Mouse (Mus musculus): ENCODE measurements around the gene Wipf1. TPM values are rescaled to one million over a fixed set of nuclear protein-coding genes. Genes with fewer than 3 reads are reported as not detected.

The Wipf1 gene
- 3.7 and 4.3 TPM in 2 replicates for polyA plus RNA-seq (2015; fragmentation: Nextera tagmentation; extraction: Ambion mirVana)

- H3K9ac ChIP-seq = peak within 1 kb of the TSS; percentile 86
- WGBS = 2% methylated on average over 57 of the region's 66 CpGs
- peak within 1 kb of the TSS; percentile 85 for H3K4me2 ChIP-seq
- no peaks in the 10 kb centered on the region; the same call in 1 of the 2 replicates for H3K27me3 ChIP-seq
- H3K36me3 ChIP-seq = no peaks in the 10 kb centered on the region
- peak within 1 kb of the TSS; percentile 77 for H3K27ac ChIP-seq (replicated peaks)
- peak within 1 kb of the TSS; percentile 68 for H3K4me3 ChIP-seq
- H3K9me3 ChIP-seq = no peaks in the 10 kb centered on the region
- peak; percentile 88 for ATAC-seq (ENCODE audit: low read depth)
- H3K4me1 ChIP-seq (replicated peaks) = peaks cover 21% of the 10 kb centered on the region
These were observed at the start of gene Wipf1 for GRCm38 (mm10) chr2:73529356-73530330. Gene Wipf1 (minus strand): TSS chr2:73529734.

GRCm38 (mm10) chr2:73579168-73579567 lies 49.6 kb upstream of the Wipf1 start:
- H3K36me3 ChIP-seq = no peaks in the 10 kb centered on the region
- H3K27me3 ChIP-seq = peaks cover 10% of the 10 kb centered on the region
- no peak for ATAC-seq (ENCODE audit: low read depth)
- H3K9me3 ChIP-seq = no peaks in the 10 kb centered on the region
- WGBS = 68% methylated on average over 5 of the region's 5 CpGs
- no peak overlapping the region for H3K4me2 ChIP-seq
- no peak overlapping the region for H3K9ac ChIP-seq
- H3K4me1 ChIP-seq (replicated peaks) = no peaks in the 10 kb centered on the region
- H3K27ac ChIP-seq (replicated peaks) = no peak overlapping the region
- H3K4me3 ChIP-seq = no peak overlapping the region

- Histone ChIP-seq H3K9ac (no peak overlapping the region), H3K4me3 (no peak overlapping the region), H3K27me3 (no peaks in the 10 kb centered on the region), H3K4me2 (no peak overlapping the region), H3K9me3 (no peaks in the 10 kb centered on the region), H3K36me3 (no peaks in the 10 kb centered on the region), H3K4me1 (replicated peaks) (peaks cover 8% of the 10 kb centered on the region; the same call in 1 of the 2 replicates), H3K27ac (replicated peaks) (no peak overlapping the region)
- 78% methylated on average over 6 of the region's 6 CpGs for WGBS
- no peak for ATAC-seq (ENCODE audit: low read depth)
These were observed 44.9 kb upstream of the Wipf1 start for GRCm38 (mm10) chr2:73574418-73574817.

GRCm38 (mm10) chr2:73573556-73573955 lies 44.0 kb upstream of the Wipf1 start:
- H3K4me1 ChIP-seq (replicated peaks) = peaks cover 8% of the 10 kb centered on the region; the same call in 1 of the 2 replicates
- ATAC-seq (ENCODE audit: low read depth) = no peak
- H3K27me3 ChIP-seq = no peaks in the 10 kb centered on the region
- WGBS = 90% methylated on average over 4 of the region's 4 CpGs
- H3K9ac ChIP-seq = no peak overlapping the region
- H3K9me3 ChIP-seq = no peaks in the 10 kb centered on the region
- H3K4me2 ChIP-seq = no peak overlapping the region
- no peak overlapping the region for H3K4me3 ChIP-seq
- peak overlapping the region; percentile 71; the same call in 1 of the 2 replicates for H3K27ac ChIP-seq (replicated peaks)
- no peaks in the 10 kb centered on the region for H3K36me3 ChIP-seq

- Histone ChIP-seq H3K27me3 (peaks cover 8% of the 10 kb centered on the region; the same call in 1 of the 2 replicates), H3K9ac (peak overlapping the region; percentile 43; the same call in 1 of the 2 replicates), H3K36me3 (no peaks in the 10 kb centered on the region), H3K4me3 (peak overlapping the region; percentile 28), H3K4me1 (replicated peaks) (peaks cover 8% of the 10 kb centered on the region; the same call in 1 of the 2 replicates), H3K27ac (replicated peaks) (peak overlapping the region; percentile 71), H3K9me3 (no peaks in the 10 kb centered on the region), H3K4me2 (peak overlapping the region; percentile 52)
- whole genome bisulfite sequencing = 16% methylated on average over 23 of the region's 23 CpGs
- peak; percentile 94 for ATAC-seq (ENCODE audit: low read depth)
These were observed 43.2 kb upstream of the Wipf1 start for GRCm38 (mm10) chr2:73572539-73573372.

- Histone ChIP-seq H3K9me3 (no peaks in the 10 kb centered on the region), H3K4me2 (no peak overlapping the region), H3K4me1 (replicated peaks) (peaks cover 11% of the 10 kb centered on the region; the same call in 1 of the 2 replicates), H3K27me3 (peaks cover 8% of the 10 kb centered on the region; the same call in 1 of the 2 replicates), H3K4me3 (no peak overlapping the region), H3K9ac (no peak overlapping the region), H3K36me3 (no peaks in the 10 kb centered on the region), H3K27ac (replicated peaks) (0 out of 2 replicates have a peak overlapping the region, but pooled peaks have one; percentile 71)
- WGBS = 67% methylated on average over 6 of the region's 6 CpGs
- no peak for ATAC-seq (ENCODE audit: low read depth)
These were observed 42.4 kb upstream of the Wipf1 start for GRCm38 (mm10) chr2:73571901-73572300.

GRCm38 (mm10) chr2:73571304-73571703 lies 41.8 kb upstream of the Wipf1 start:
- H3K4me3 ChIP-seq = no peak overlapping the region
- no peak overlapping the region for H3K9ac ChIP-seq
- H3K27ac ChIP-seq (replicated peaks) = no peak overlapping the region
- H3K36me3 ChIP-seq = no peaks in the 10 kb centered on the region
- H3K27me3 ChIP-seq = peaks cover 8% of the 10 kb centered on the region; the same call in 1 of the 2 replicates
- 92% methylated on average over 9 of the region's 9 CpGs for WGBS
- no peak overlapping the region for H3K4me2 ChIP-seq
- no peak for ATAC-seq (ENCODE audit: low read depth)
- no peaks in the 10 kb centered on the region for H3K9me3 ChIP-seq
- H3K4me1 ChIP-seq (replicated peaks) = peaks cover 11% of the 10 kb centered on the region; the same call in 1 of the 2 replicates

GRCm38 (mm10) chr2:73566989-73567605 lies 37.6 kb upstream of the Wipf1 start:
- Histone ChIP-seq H3K27me3 (peaks cover 8% of the 10 kb centered on the region; the same call in 1 of the 2 replicates), H3K4me3 (peak overlapping the region; percentile 10; the same call in 1 of the 2 replicates), H3K4me1 (replicated peaks) (peaks cover 7% of the 10 kb centered on the region; the same call in 1 of the 2 replicates), H3K9ac (no peak overlapping the region), H3K27ac (replicated peaks) (no peak overlapping the region), H3K36me3 (no peaks in the 10 kb centered on the region), H3K4me2 (peak overlapping the region; percentile 36), H3K9me3 (no peaks in the 10 kb centered on the region)
- 27% methylated on average over 8 of the region's 8 CpGs for WGBS
- peak; percentile 52; the same call in 1 of the 2 replicates for ATAC-seq (ENCODE audit: low read depth)

- Histone ChIP-seq H3K9me3 (no peaks in the 10 kb centered on the region), H3K4me1 (replicated peaks) (peaks cover 12% of the 10 kb centered on the region; the same call in 1 of the 2 replicates), H3K36me3 (no peaks in the 10 kb centered on the region), H3K4me2 (no peak overlapping the region), H3K4me3 (no peak overlapping the region), H3K9ac (no peak overlapping the region), H3K27me3 (peaks cover 8% of the 10 kb centered on the region; the same call in 1 of the 2 replicates), H3K27ac (replicated peaks) (no peak overlapping the region)
- 8% methylated on average over 7 of the region's 7 CpGs for WGBS
- no peak for ATAC-seq (ENCODE audit: low read depth)
These were observed 36.6 kb upstream of the Wipf1 start for GRCm38 (mm10) chr2:73566162-73566561.

- Histone ChIP-seq H3K9me3 (no peaks in the 10 kb centered on the region), H3K4me1 (replicated peaks) (peaks cover 12% of the 10 kb centered on the region), H3K4me3 (no peak overlapping the region), H3K27ac (replicated peaks) (no peak overlapping the region), H3K9ac (no peak overlapping the region), H3K4me2 (no peak overlapping the region), H3K27me3 (peaks cover 8% of the 10 kb centered on the region; the same call in 1 of the 2 replicates), H3K36me3 (no peaks in the 10 kb centered on the region)
- 58% methylated on average over 7 of the region's 7 CpGs for WGBS
- no peak for ATAC-seq (ENCODE audit: low read depth)
These were observed 34.2 kb upstream of the Wipf1 start for GRCm38 (mm10) chr2:73563690-73564089.

GRCm38 (mm10) chr2:73562656-73563055 lies 33.1 kb upstream of the Wipf1 start:
- Histone ChIP-seq H3K27ac (replicated peaks) (no peak overlapping the region), H3K9ac (no peak overlapping the region), H3K9me3 (no peaks in the 10 kb centered on the region), H3K4me3 (no peak overlapping the region), H3K36me3 (no peaks in the 10 kb centered on the region), H3K27me3 (no peaks in the 10 kb centered on the region), H3K4me1 (replicated peaks) (peaks cover 12% of the 10 kb centered on the region), H3K4me2 (no peak overlapping the region)
- no peak for ATAC-seq (ENCODE audit: low read depth)
- 94% methylated on average over 9 of the region's 9 CpGs for WGBS
